Mouse (Mus musculus): ENCODE measurements around the gene Arid5b. TPM values are rescaled to one million over a fixed set of nuclear protein-coding genes. Genes with fewer than 3 reads are reported as not detected.

Gene Arid5b
- polyA plus RNA-seq, 1 experiment from 2014 or later: 42.9 TPM

DNA sequence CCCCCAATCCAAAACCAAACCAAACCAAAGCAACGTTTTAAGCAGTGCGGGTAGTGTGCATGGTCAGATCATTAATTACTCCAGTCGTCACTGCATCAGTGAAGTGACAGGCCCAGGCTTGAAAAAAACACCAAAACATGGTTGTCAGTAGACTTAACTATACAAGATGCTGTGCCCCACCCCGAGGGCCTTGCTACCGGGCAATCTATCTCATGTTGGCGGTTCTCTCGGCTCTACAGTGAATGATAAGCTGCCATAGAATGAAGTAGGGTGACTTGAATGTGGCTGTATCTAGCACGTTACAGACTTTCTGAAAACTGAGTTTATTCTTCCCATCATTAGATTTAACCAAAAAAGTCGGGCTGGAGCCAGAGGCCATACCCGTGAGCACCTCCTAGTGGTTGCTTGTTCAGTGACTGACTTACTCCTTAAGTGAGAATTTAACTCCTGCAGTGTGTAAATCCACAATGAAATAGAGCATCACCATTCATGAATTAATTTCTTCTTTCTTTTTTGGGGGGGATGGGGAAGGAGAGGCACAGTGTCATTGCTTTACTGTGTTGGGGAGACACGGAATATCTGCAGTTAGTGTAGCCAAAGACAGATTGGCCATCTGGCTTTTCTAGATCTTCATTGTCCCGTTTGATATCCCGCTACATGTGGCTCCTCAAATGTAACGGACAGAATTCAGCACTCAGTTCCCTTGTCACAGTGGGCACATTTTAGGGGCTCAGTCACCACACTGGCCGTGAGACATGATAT is 188.9 kb downstream of the Arid5b start:
- peaks cover 7% of the 10 kb centered on the region for H3K36me3 ChIP-seq (ENCODE audit: control insufficient read depth, insufficient read depth, low read length)
- H3K27ac ChIP-seq (ENCODE audit: low read depth, low read length): no peak overlapping the region
- H3K4me3 ChIP-seq (ENCODE audit: low read length): no peak overlapping the region
- no peaks in the 10 kb centered on the region for H3K27me3 ChIP-seq (ENCODE audit: control insufficient read depth, insufficient read depth, low read length)
- H3K9me3 ChIP-seq (ENCODE audit: control insufficient read depth, low read length): no peaks in the 10 kb centered on the region
- H3K9ac ChIP-seq (ENCODE audit: low read depth, low read length): no peak overlapping the region
- WGBS: 62% methylated on average over 15 of the region's 15 CpGs
- H3K4me2 ChIP-seq (replicated peaks; ENCODE audit: low read depth, low read length): no peak overlapping the region
- peaks cover 7% of the 10 kb centered on the region; the same call in 1 of the 2 replicates for H3K4me1 ChIP-seq (ENCODE audit: control insufficient read depth, insufficient read depth, low read length)
- ATAC-seq (ENCODE audit: low FRiP score, low TSS enrichment): no peak

DNA sequence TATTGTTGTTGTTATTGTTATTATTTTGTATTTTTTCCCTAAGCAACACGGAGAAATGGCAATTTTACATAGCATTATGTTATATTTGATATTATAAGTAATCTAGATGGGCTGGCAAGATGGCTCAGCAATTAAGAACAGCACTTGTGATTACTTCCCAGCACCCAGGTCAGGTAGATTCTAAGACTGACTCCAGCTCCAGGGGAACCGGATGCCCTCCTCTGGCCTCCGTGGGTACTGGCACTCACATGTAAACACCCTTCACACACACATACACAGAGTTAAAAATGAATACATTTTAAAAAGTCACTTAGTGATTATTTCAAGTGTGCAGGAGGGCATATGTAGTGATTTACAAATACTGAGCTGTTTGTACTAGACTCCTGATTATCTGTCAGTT is 190.8 kb downstream of the Arid5b start:
- WGBS: 84% methylated on average over 3 of the region's 3 CpGs
- no peak for ATAC-seq (ENCODE audit: low FRiP score, low TSS enrichment)
- no peak overlapping the region for H3K4me2 ChIP-seq (replicated peaks; ENCODE audit: low read depth, low read length)
- no peaks in the 10 kb centered on the region for H3K36me3 ChIP-seq (ENCODE audit: control insufficient read depth, insufficient read depth, low read length)
- H3K4me3 ChIP-seq (ENCODE audit: low read length): no peak overlapping the region
- no peaks in the 10 kb centered on the region for H3K27me3 ChIP-seq (ENCODE audit: control insufficient read depth, insufficient read depth, low read length)
- H3K4me1 ChIP-seq (ENCODE audit: control insufficient read depth, insufficient read depth, low read length): peaks cover 7% of the 10 kb centered on the region; the same call in 1 of the 2 replicates
- no peak overlapping the region for H3K27ac ChIP-seq (ENCODE audit: low read depth, low read length)
- no peak overlapping the region for H3K9ac ChIP-seq (ENCODE audit: low read depth, low read length)
- H3K9me3 ChIP-seq (ENCODE audit: control insufficient read depth, low read length): no peaks in the 10 kb centered on the region

DNA sequence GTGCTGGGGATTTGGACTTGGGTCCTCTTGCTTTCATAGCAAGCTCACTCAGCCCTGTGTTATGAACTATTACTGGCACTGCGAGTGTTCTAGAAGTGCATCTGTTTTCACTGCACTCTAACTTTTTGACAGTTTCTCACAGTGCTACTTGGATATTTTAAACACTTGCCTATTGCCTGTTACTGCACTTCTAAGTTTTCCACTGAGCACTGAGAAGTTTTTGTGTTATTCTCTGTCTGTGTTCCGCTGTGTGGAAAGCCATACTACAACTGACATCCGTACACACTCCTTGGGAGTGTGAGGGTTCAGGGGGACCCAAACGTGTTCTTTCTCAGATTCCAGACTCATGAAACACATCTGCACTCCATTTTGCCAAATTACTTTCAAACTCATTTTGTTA is 191.6 kb downstream of the Arid5b start:
- Histone ChIP-seq H3K27ac (ENCODE audit: low read depth, low read length) (no peak overlapping the region), H3K27me3 (ENCODE audit: control insufficient read depth, insufficient read depth, low read length) (no peaks in the 10 kb centered on the region), H3K36me3 (ENCODE audit: control insufficient read depth, insufficient read depth, low read length) (no peaks in the 10 kb centered on the region), H3K4me2 (replicated peaks; ENCODE audit: low read depth, low read length) (no peak overlapping the region), H3K4me3 (ENCODE audit: low read length) (no peak overlapping the region), H3K9ac (ENCODE audit: low read depth, low read length) (no peak overlapping the region), H3K9me3 (ENCODE audit: control insufficient read depth, low read length) (no peaks in the 10 kb centered on the region), H3K4me1 (ENCODE audit: control insufficient read depth, insufficient read depth, low read length) (peaks cover 7% of the 10 kb centered on the region; the same call in 1 of the 2 replicates)
- no peak for ATAC-seq (ENCODE audit: low FRiP score, low TSS enrichment)
- WGBS: 82% methylated on average over 4 of the region's 4 CpGs

GRCm38 (mm10) chr10:68085574-68085973 is 193.0 kb downstream of the Arid5b start:
- H3K4me2 ChIP-seq (replicated peaks; ENCODE audit: low read depth, low read length): no peak overlapping the region
- no peak for ATAC-seq (ENCODE audit: low FRiP score, low TSS enrichment)
- no peak overlapping the region for H3K27ac ChIP-seq (ENCODE audit: low read depth, low read length)
- no peak overlapping the region for H3K4me3 ChIP-seq (ENCODE audit: low read length)
- H3K36me3 ChIP-seq (ENCODE audit: control insufficient read depth, insufficient read depth, low read length): no peaks in the 10 kb centered on the region
- no peak overlapping the region for H3K9ac ChIP-seq (ENCODE audit: low read depth, low read length)
- no peaks in the 10 kb centered on the region for H3K9me3 ChIP-seq (ENCODE audit: control insufficient read depth, low read length)
- WGBS: 79% methylated on average over 4 of the region's 4 CpGs
- no peaks in the 10 kb centered on the region for H3K4me1 ChIP-seq (ENCODE audit: control insufficient read depth, insufficient read depth, low read length)
- H3K27me3 ChIP-seq (ENCODE audit: control insufficient read depth, insufficient read depth, low read length): no peaks in the 10 kb centered on the region

- H3K9ac ChIP-seq (ENCODE audit: low read depth, low read length): no peak overlapping the region
- H3K27me3 ChIP-seq (ENCODE audit: control insufficient read depth, insufficient read depth, low read length): no peaks in the 10 kb centered on the region
- no peaks in the 10 kb centered on the region for H3K4me1 ChIP-seq (ENCODE audit: control insufficient read depth, insufficient read depth, low read length)
- WGBS: 65% methylated on average over 6 of the region's 6 CpGs
- H3K27ac ChIP-seq (ENCODE audit: low read depth, low read length): no peak overlapping the region
- H3K4me2 ChIP-seq (replicated peaks; ENCODE audit: low read depth, low read length): no peak overlapping the region
- H3K4me3 ChIP-seq (ENCODE audit: low read length): no peak overlapping the region
- ATAC-seq (ENCODE audit: low FRiP score, low TSS enrichment): no peak
- H3K36me3 ChIP-seq (ENCODE audit: control insufficient read depth, insufficient read depth, low read length): no peaks in the 10 kb centered on the region
- H3K9me3 ChIP-seq (ENCODE audit: control insufficient read depth, low read length): no peaks in the 10 kb centered on the region
Measured at GRCm38 (mm10) chr10:68081712-68082111, 196.8 kb downstream of the Arid5b start.

DNA sequence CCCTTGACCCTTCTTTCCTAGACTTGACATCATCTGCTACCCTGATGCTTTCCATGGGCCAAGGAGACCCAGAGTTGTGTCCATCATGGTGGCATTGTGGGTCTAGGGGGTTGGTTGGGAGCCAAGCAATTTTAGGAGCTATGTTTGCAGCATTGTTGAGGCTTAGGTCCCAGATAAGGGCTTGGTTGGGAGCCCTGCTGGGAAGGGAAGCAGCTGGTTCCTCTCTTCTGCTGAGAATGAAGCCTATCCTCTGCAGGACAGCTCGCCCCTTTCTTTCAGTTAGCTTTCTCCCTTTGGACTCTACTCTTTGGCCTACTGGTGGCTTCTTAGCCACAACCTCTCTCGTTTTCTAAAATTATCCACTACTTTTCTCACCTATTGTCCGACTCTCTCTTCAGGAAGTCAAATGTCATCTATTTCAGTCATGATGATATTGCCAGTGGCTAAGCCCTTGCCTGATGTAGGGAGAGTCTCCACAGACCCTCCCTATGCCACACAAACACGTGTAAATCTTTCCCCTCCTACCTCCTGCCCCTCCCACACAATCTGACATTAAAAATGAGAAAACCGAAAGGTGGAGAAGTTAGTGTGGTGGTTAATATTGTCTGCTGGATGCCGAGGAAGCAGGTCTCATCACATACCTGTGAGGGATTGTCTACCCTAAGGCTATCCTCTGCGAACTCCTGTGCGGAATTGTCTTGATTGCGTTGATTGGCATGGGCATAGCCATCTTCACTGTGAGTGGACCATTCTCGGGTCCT is 198.4 kb downstream of the Arid5b start:
- Histone ChIP-seq H3K27me3 (ENCODE audit: control insufficient read depth, insufficient read depth, low read length) (no peaks in the 10 kb centered on the region), H3K36me3 (ENCODE audit: control insufficient read depth, insufficient read depth, low read length) (no peaks in the 10 kb centered on the region), H3K9me3 (ENCODE audit: control insufficient read depth, low read length) (no peaks in the 10 kb centered on the region), H3K4me2 (replicated peaks; ENCODE audit: low read depth, low read length) (no peak overlapping the region), H3K4me1 (ENCODE audit: control insufficient read depth, insufficient read depth, low read length) (no peaks in the 10 kb centered on the region), H3K9ac (ENCODE audit: low read depth, low read length) (no peak overlapping the region), H3K27ac (ENCODE audit: low read depth, low read length) (no peak overlapping the region), H3K4me3 (ENCODE audit: low read length) (no peak overlapping the region)
- ATAC-seq (ENCODE audit: low FRiP score, low TSS enrichment): no peak
- 84% methylated on average over 10 of the region's 10 CpGs for WGBS

DNA sequence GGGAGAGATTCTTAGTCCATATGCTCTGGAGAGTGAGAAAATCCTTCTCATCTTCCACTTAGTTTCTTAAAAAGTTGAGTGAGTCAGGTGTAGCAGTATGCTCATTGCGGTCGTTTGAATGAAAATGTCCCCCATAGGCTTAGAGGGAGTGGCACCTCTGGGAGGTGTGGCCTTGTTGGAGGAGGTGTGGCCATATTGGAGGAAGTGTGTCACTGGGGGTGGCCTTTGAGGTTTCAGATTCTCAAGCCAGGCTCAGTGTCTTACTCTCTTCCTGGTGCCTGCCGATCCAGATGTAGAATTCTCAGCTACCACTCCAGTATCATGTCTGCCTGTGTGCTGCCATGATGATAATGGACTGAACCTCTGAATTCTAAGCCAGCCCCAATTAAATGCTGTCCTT is 199.8 kb downstream of the Arid5b start:
- Histone ChIP-seq H3K4me2 (replicated peaks; ENCODE audit: low read depth, low read length) (no peak overlapping the region), H3K36me3 (ENCODE audit: control insufficient read depth, insufficient read depth, low read length) (no peaks in the 10 kb centered on the region), H3K9ac (ENCODE audit: low read depth, low read length) (no peak overlapping the region), H3K27ac (ENCODE audit: low read depth, low read length) (no peak overlapping the region), H3K4me1 (ENCODE audit: control insufficient read depth, insufficient read depth, low read length) (no peaks in the 10 kb centered on the region), H3K9me3 (ENCODE audit: control insufficient read depth, low read length) (no peaks in the 10 kb centered on the region), H3K4me3 (ENCODE audit: low read length) (no peak overlapping the region), H3K27me3 (ENCODE audit: control insufficient read depth, insufficient read depth, low read length) (no peaks in the 10 kb centered on the region)
- ATAC-seq (ENCODE audit: low FRiP score, low TSS enrichment): no peak
- 93% methylated on average over 3 of the region's 3 CpGs for WGBS

- Histone ChIP-seq H3K4me2 (replicated peaks; ENCODE audit: low read depth, low read length) (no peak overlapping the region), H3K27me3 (ENCODE audit: control insufficient read depth, insufficient read depth, low read length) (no peaks in the 10 kb centered on the region), H3K36me3 (ENCODE audit: control insufficient read depth, insufficient read depth, low read length) (no peaks in the 10 kb centered on the region), H3K4me1 (ENCODE audit: control insufficient read depth, insufficient read depth, low read length) (no peaks in the 10 kb centered on the region), H3K9me3 (ENCODE audit: control insufficient read depth, low read length) (no peaks in the 10 kb centered on the region), H3K4me3 (ENCODE audit: low read length) (no peak overlapping the region), H3K9ac (ENCODE audit: low read depth, low read length) (no peak overlapping the region), H3K27ac (ENCODE audit: low read depth, low read length) (no peak overlapping the region)
- WGBS: 96% methylated on average over 5 of the region's 5 CpGs
- ATAC-seq (ENCODE audit: low FRiP score, low TSS enrichment): no peak
Measured at GRCm38 (mm10) chr10:68075181-68075580, 203.4 kb downstream of the Arid5b start.

- H3K9me3 ChIP-seq (ENCODE audit: control insufficient read depth, low read length): no peaks in the 10 kb centered on the region
- ATAC-seq (ENCODE audit: low FRiP score, low TSS enrichment): no peak
- H3K9ac ChIP-seq (ENCODE audit: low read depth, low read length): no peak overlapping the region
- no peaks in the 10 kb centered on the region for H3K27me3 ChIP-seq (ENCODE audit: control insufficient read depth, insufficient read depth, low read length)
- no peaks in the 10 kb centered on the region for H3K4me1 ChIP-seq (ENCODE audit: control insufficient read depth, insufficient read depth, low read length)
- no peak overlapping the region for H3K4me3 ChIP-seq (ENCODE audit: low read length)
- H3K27ac ChIP-seq (ENCODE audit: low read depth, low read length): no peak overlapping the region
- no peaks in the 10 kb centered on the region for H3K36me3 ChIP-seq (ENCODE audit: control insufficient read depth, insufficient read depth, low read length)
- 82% methylated on average over 12 of the region's 12 CpGs for WGBS
- H3K4me2 ChIP-seq (replicated peaks; ENCODE audit: low read depth, low read length): no peak overlapping the region
Measured at GRCm38 (mm10) chr10:68074291-68074690, 204.2 kb downstream of the Arid5b start.

All from kidney, embryonic 14.5 days (tissue).